Mouse (Mus musculus) neural tube, embryonic 13.5 days (tissue): Measurements from ENCODE around the gene Zp3. TPM values are rescaled to one million over a fixed set of nuclear protein-coding genes. Genes with fewer than 3 reads are reported as not detected.
A peak's percentile ranks its signal among the peaks of the same experiment; 100 is the strongest.

Experiments used
- ATAC-seq: fragments of 200-750 bp; cut with Nextera tagmentation; 2 replicates; pipeline ENCODE4 v1.8.0; 2017; ENCODE audit warnings: low read depth, mild to moderate bottlenecking, moderate TSS enrichment, moderate library complexity
- H3K27ac ChIP-seq: fragments of 300-500 bp; sonication (generic); replicated peaks from 2 replicates; pipeline ENCODE4 v1.5.1; 2015; ENCODE audit warnings: moderate library complexity, mild to moderate bottlenecking, inconsistent platforms
- H3K27me3 ChIP-seq: fragments of 300-500 bp; sonication (generic); 2 replicates; pipeline ENCODE4 v1.6.1; 2015; ENCODE audit warnings: mild to moderate bottlenecking, inconsistent platforms
- H3K36me3 ChIP-seq: fragments of 300-500 bp; sonication (generic); 2 replicates; pipeline ENCODE4 v1.6.1; 2015; ENCODE audit warnings: mild to moderate bottlenecking, inconsistent platforms
- H3K4me1 ChIP-seq: fragments of 300-500 bp; sonication (generic); replicated peaks from 2 replicates; pipeline ENCODE4 v1.6.1; 2015; ENCODE audit warnings: inconsistent platforms
- H3K4me2 ChIP-seq: fragments of 300-500 bp; sonication (generic); 2 replicates; pipeline ENCODE4 v1.6.1; 2015; ENCODE audit warnings: inconsistent platforms, mild to moderate bottlenecking, moderate library complexity
- H3K4me3 ChIP-seq: fragments of 300-500 bp; sonication (generic); 2 replicates; pipeline ENCODE4 v1.5.1; 2015; ENCODE audit warnings: mild to moderate bottlenecking, inconsistent platforms
- H3K9ac ChIP-seq: fragments of 300-500 bp; sonication (generic); 2 replicates; pipeline ENCODE4 v1.6.1; 2015; ENCODE audit warnings: moderate library complexity, mild to moderate bottlenecking, inconsistent platforms
- H3K9me3 ChIP-seq: fragments of 300-500 bp; sonication (generic); 2 replicates; pipeline ENCODE4 v1.6.1; 2016; ENCODE audit warnings: inconsistent platforms
- WGBS: fragments of 180-500 bp; shearing (Covaris S2); methylation state at CpG from one replicate; pipeline ENCODE4 v1.1.7; 2015; 5-methylcytosine and 5-hydroxymethylcytosine counted together
- polyA plus RNA-seq: library from polyadenylated mRNA; unstranded; fragments of >200 nt; fragmentation: Nextera tagmentation; extraction: Ambion mirVana; gene quantifications from 2 replicates; pipeline ENCODE4 v1.2.1, GENCODE M21; 2015

The Zp3 gene
- polyA plus RNA-seq, 1 experiment from 2014 or later: 0.14 TPM

- no peak overlapping the region for H3K9ac ChIP-seq
- H3K4me1 ChIP-seq: peaks cover 4% of the 10 kb centered on the region
- no peaks in the 10 kb centered on the region for H3K9me3 ChIP-seq
- no peaks in the 10 kb centered on the region for H3K27me3 ChIP-seq
- H3K36me3 ChIP-seq: no peaks in the 10 kb centered on the region
- no peak overlapping the region for H3K4me2 ChIP-seq
- no peak for ATAC-seq
- H3K27ac ChIP-seq: no peak overlapping the region
- 80% methylated on average over 11 of the region's 11 CpGs for WGBS
- H3K4me3 ChIP-seq: no peak overlapping the region
Observed at GRCm38 (mm10) chr5:135950710-135951412, 29.0 kb upstream of the Zp3 start.

- Histone ChIP-seq H3K9me3 (no peaks in the 10 kb centered on the region), H3K27me3 (no peaks in the 10 kb centered on the region), H3K4me1 (peaks cover 2% of the 10 kb centered on the region; the same call in 1 of the 2 replicates), H3K27ac (no peak overlapping the region), H3K36me3 (no peaks in the 10 kb centered on the region), H3K9ac (no peak overlapping the region), H3K4me2 (no peak overlapping the region), H3K4me3 (no peak overlapping the region)
- 95% methylated on average over 2 of the region's 2 CpGs for WGBS
- no peak for ATAC-seq
Observed at GRCm38 (mm10) chr5:135951660-135952059, 28.2 kb upstream of the Zp3 start.

- WGBS: 94% methylated on average over 2 of the region's 2 CpGs
- ATAC-seq: no peak
- Histone ChIP-seq H3K4me1 (peaks cover 8% of the 10 kb centered on the region), H3K4me2 (no peak overlapping the region), H3K4me3 (no peak overlapping the region), H3K9ac (no peak overlapping the region), H3K27me3 (no peaks in the 10 kb centered on the region), H3K9me3 (no peaks in the 10 kb centered on the region), H3K27ac (no peak overlapping the region), H3K36me3 (no peaks in the 10 kb centered on the region)
Observed at GRCm38 (mm10) chr5:135952830-135953229, 27.1 kb upstream of the Zp3 start.

GRCm38 (mm10) chr5:135956300-135957206 lies 23.3 kb upstream of the Zp3 start:
- peak overlapping the region; percentile 91 for H3K27ac ChIP-seq
- H3K27me3 ChIP-seq: no peaks in the 10 kb centered on the region
- H3K9me3 ChIP-seq: no peaks in the 10 kb centered on the region
- H3K9ac ChIP-seq: peak overlapping the region; percentile 58
- H3K4me2 ChIP-seq: peak overlapping the region; percentile 50
- no peak for ATAC-seq
- 78% methylated on average over 9 of the region's 9 CpGs for WGBS
- H3K36me3 ChIP-seq: no peaks in the 10 kb centered on the region
- H3K4me3 ChIP-seq: 0 out of 2 replicates have a peak overlapping the region, but pooled peaks have one; percentile 34
- H3K4me1 ChIP-seq: peaks cover 11% of the 10 kb centered on the region

- no peaks in the 10 kb centered on the region for H3K27me3 ChIP-seq
- H3K9ac ChIP-seq: peak overlapping the region; percentile 58
- ATAC-seq: peak; percentile 73
- peak overlapping the region; percentile 91 for H3K27ac ChIP-seq
- H3K4me3 ChIP-seq: peak overlapping the region; percentile 34
- WGBS: 7% methylated on average over 28 of the region's 28 CpGs
- no peaks in the 10 kb centered on the region for H3K36me3 ChIP-seq
- no peaks in the 10 kb centered on the region for H3K9me3 ChIP-seq
- peaks cover 18% of the 10 kb centered on the region for H3K4me1 ChIP-seq
- H3K4me2 ChIP-seq: peak overlapping the region; percentile 50
Observed at GRCm38 (mm10) chr5:135957207-135957974, 22.5 kb upstream of the Zp3 start.

GRCm38 (mm10) chr5:135958367-135958766 lies 21.5 kb upstream of the Zp3 start:
- peak overlapping the region; percentile 91 for H3K27ac ChIP-seq
- no peak overlapping the region for H3K4me3 ChIP-seq
- 83% methylated on average over 4 of the region's 4 CpGs for WGBS
- ATAC-seq: no peak
- H3K36me3 ChIP-seq: no peaks in the 10 kb centered on the region
- no peak overlapping the region for H3K9ac ChIP-seq
- H3K27me3 ChIP-seq: no peaks in the 10 kb centered on the region
- H3K4me1 ChIP-seq: peaks cover 22% of the 10 kb centered on the region
- H3K4me2 ChIP-seq: no peak overlapping the region
- no peaks in the 10 kb centered on the region for H3K9me3 ChIP-seq

- no peaks in the 10 kb centered on the region for H3K36me3 ChIP-seq
- no peak for ATAC-seq
- no peak overlapping the region for H3K27ac ChIP-seq
- H3K9ac ChIP-seq: no peak overlapping the region
- no peaks in the 10 kb centered on the region for H3K9me3 ChIP-seq
- 93% methylated on average over 7 of the region's 7 CpGs for WGBS
- no peaks in the 10 kb centered on the region for H3K27me3 ChIP-seq
- peaks cover 23% of the 10 kb centered on the region for H3K4me1 ChIP-seq
- H3K4me3 ChIP-seq: no peak overlapping the region
- no peak overlapping the region for H3K4me2 ChIP-seq
Observed at GRCm38 (mm10) chr5:135959911-135960310, 20.0 kb upstream of the Zp3 start.

- peak overlapping the region; percentile 97 for H3K27ac ChIP-seq
- ATAC-seq: no peak
- no peaks in the 10 kb centered on the region for H3K36me3 ChIP-seq
- peaks cover 28% of the 10 kb centered on the region for H3K4me1 ChIP-seq
- peak overlapping the region; percentile 95; the same call in 1 of the 2 replicates for H3K4me2 ChIP-seq
- 96% methylated on average over 15 of the region's 15 CpGs for WGBS
- peaks cover 4% of the 10 kb centered on the region; the same call in 1 of the 2 replicates for H3K27me3 ChIP-seq
- no peak overlapping the region for H3K4me3 ChIP-seq
- H3K9me3 ChIP-seq: no peaks in the 10 kb centered on the region
- H3K9ac ChIP-seq: no peak overlapping the region
Observed at GRCm38 (mm10) chr5:135960909-135961635, 18.8 kb upstream of the Zp3 start.

- Histone ChIP-seq H3K36me3 (no peaks in the 10 kb centered on the region), H3K27ac (peak overlapping the region; percentile 97), H3K9me3 (no peaks in the 10 kb centered on the region; the same call in 1 of the 2 replicates), H3K27me3 (peaks cover 4% of the 10 kb centered on the region; the same call in 1 of the 2 replicates), H3K9ac (peak overlapping the region; percentile 58), H3K4me2 (peak overlapping the region; percentile 95), H3K4me1 (peaks cover 21% of the 10 kb centered on the region), H3K4me3 (peak overlapping the region; percentile 59)
- no peak for ATAC-seq
- WGBS: under 1% methylated on average over 11 of the region's 11 CpGs
Observed at GRCm38 (mm10) chr5:135962125-135962491, 17.8 kb upstream of the Zp3 start.

- Histone ChIP-seq H3K4me1 (peaks cover 20% of the 10 kb centered on the region), H3K9me3 (no peaks in the 10 kb centered on the region; the same call in 1 of the 2 replicates), H3K9ac (peak overlapping the region; percentile 91), H3K27me3 (peaks cover 4% of the 10 kb centered on the region; the same call in 1 of the 2 replicates), H3K4me3 (peak overlapping the region; percentile 59), H3K36me3 (no peaks in the 10 kb centered on the region), H3K27ac (peak overlapping the region; percentile 97), H3K4me2 (peak overlapping the region; percentile 95)
- ATAC-seq: peak; percentile 96
- under 1% methylated on average over 60 of the region's 64 CpGs for WGBS
Observed at GRCm38 (mm10) chr5:135962492-135963279, 17.2 kb upstream of the Zp3 start.
